Mouse (Mus musculus) megakaryocyte, adult 5-6 weeks (primary cell): ENCODE data around the gene Ddx19b. TPM values are rescaled to one million over a fixed set of nuclear protein-coding genes. Genes with fewer than 3 reads are reported as not detected.
A peak's percentile ranks its signal among the peaks of the same experiment; 100 is the strongest.
"Not testable (repeated sequence)": the region's sequence is repeated elsewhere in the genome, so short reads cannot be mapped to it uniquely, and the experiment has no call there.

Experiments used
- ATAC-seq: 2 replicates; pipeline ENCODE4 v1.8.0; 2016; ENCODE audit warnings: mild to moderate bottlenecking, inconsistent platforms; ENCODE audit not compliant: poor library complexity, severe bottlenecking
- total RNA-seq, 2 experiments: library from RNA; stranded (forward) in 1 of 2; stranded (reverse) in 1 of 2; fragments of 153-499, 151-499 nt in 1 of 2; fragments of 221-1000, 200-1000 nt in 1 of 2; gene quantifications; 2 replicates each; pipeline versions ENCODE4 v1.2.3 to v1.2.4; 2015 to 2017

Ddx19b gene
- total RNA-seq, 2 experiments from 2014 or later = 5.5 to 10.5 TPM

GRCm38 (mm10) chr8:110966586-110966985, 65.0 kb downstream of the Ddx19b start:
- no peak for ATAC-seq

- ATAC-seq = no peak
These were observed 66.0 kb downstream of the Ddx19b start for GRCm38 (mm10) chr8:110965594-110965993.

GRCm38 (mm10) chr8:110964666-110965065, 66.9 kb downstream of the Ddx19b start:
- ATAC-seq = no peak

- ATAC-seq = no peak
These were observed 68.5 kb downstream of the Ddx19b start for GRCm38 (mm10) chr8:110963051-110963450.

- ATAC-seq = no peak
These were observed 71.6 kb downstream of the Ddx19b start for GRCm38 (mm10) chr8:110959906-110960305.

GRCm38 (mm10) chr8:110959071-110959780, 72.3 kb downstream of the Ddx19b start:
- ATAC-seq = no peak

GRCm38 (mm10) chr8:110958553-110958952, 73.0 kb downstream of the Ddx19b start:
- ATAC-seq = not testable (repeated sequence)

- ATAC-seq = no peak
These were observed 73.4 kb downstream of the Ddx19b start for GRCm38 (mm10) chr8:110958135-110958534.

GRCm38 (mm10) chr8:110957471-110957870, 74.1 kb downstream of the Ddx19b start:
- no peak for ATAC-seq

GRCm38 (mm10) chr8:110956619-110957450, 74.7 kb downstream of the Ddx19b start:
- ATAC-seq = no peak

GRCm38 (mm10) chr8:110954776-110955175, 76.8 kb downstream of the Ddx19b start:
- peak; percentile 70 for ATAC-seq

Other genes with a start within 250 kb of the Ddx19b start
- not detected in 2 replicates for gene Il34, start 225.8 kb downstream of the Ddx19b start, total RNA-seq (2015)
- not detected in 2 replicates for gene Il34, start 225.8 kb downstream of the Ddx19b start, total RNA-seq (2017)
- 13.6 and 17.4 TPM in 2 replicates for gene Cog4, start 185.2 kb downstream of the Ddx19b start, total RNA-seq (2015)
- 31.8 and 35.4 TPM in 2 replicates for gene Cog4, start 185.2 kb downstream of the Ddx19b start, total RNA-seq (2017)
- 58.4 and 63.2 TPM in 2 replicates for gene Sf3b3, start 185.0 kb downstream of the Ddx19b start, total RNA-seq (2015)
- gene Sf3b3, start 185.0 kb downstream of the Ddx19b start, total RNA-seq (2017) = 74.7 and 87.7 TPM in 2 replicates
- gene Fuk, start 129.3 kb downstream of the Ddx19b start, total RNA-seq (2015) = 1.5 and 3.4 TPM in 2 replicates
- 3.7 TPM in 2 replicates for gene Fuk, start 129.3 kb downstream of the Ddx19b start, total RNA-seq (2017)
- gene St3gal2, start 111.8 kb downstream of the Ddx19b start, total RNA-seq (2015) = 23.1 and 25.0 TPM in 2 replicates
- gene St3gal2, start 111.8 kb downstream of the Ddx19b start, total RNA-seq (2017) = 15.2 and 17.0 TPM in 2 replicates
- gene Ddx19a, start 34.0 kb downstream of the Ddx19b start, total RNA-seq (2015) = 41.4 and 44.5 TPM in 2 replicates
- gene Ddx19a, start 34.0 kb downstream of the Ddx19b start, total RNA-seq (2017) = 22.4 and 32.5 TPM in 2 replicates
- 8.4 and 10.3 TPM in 2 replicates for gene Aars, start 1.4 kb upstream of the Ddx19b start, total RNA-seq (2015)
- 26.0 and 29.3 TPM in 2 replicates for gene Aars, start 1.4 kb upstream of the Ddx19b start, total RNA-seq (2017)
- 7.4 and 13.8 TPM in 2 replicates for gene Exosc6, start 24.6 kb upstream of the Ddx19b start, total RNA-seq (2015)
- 11.3 and 13.4 TPM in 2 replicates for gene Exosc6, start 24.6 kb upstream of the Ddx19b start, total RNA-seq (2017)
- not detected in 2 replicates for gene Clec18a, start 60.7 kb upstream of the Ddx19b start, total RNA-seq (2015)
- gene Clec18a, start 60.7 kb upstream of the Ddx19b start, total RNA-seq (2017) = not detected in 2 replicates
- 8.1 and 9.6 TPM in 2 replicates for gene Pdpr, start 62.9 kb upstream of the Ddx19b start, total RNA-seq (2015)
- 14.9 and 18.5 TPM in 2 replicates for gene Pdpr, start 62.9 kb upstream of the Ddx19b start, total RNA-seq (2017)
- gene Glg1, start 227.5 kb upstream of the Ddx19b start, total RNA-seq (2015) = 52.3 and 56.4 TPM in 2 replicates
- gene Glg1, start 227.5 kb upstream of the Ddx19b start, total RNA-seq (2017) = 55.9 and 56.6 TPM in 2 replicates